Mouse (Mus musculus) lung, postnatal 25 days (tissue): ENCODE data around the gene Zdhhc6.

ENCODE experiments used
- DNase-seq: peaks from one replicate; pipeline ENCODE4 v3.0.0; 2022; ENCODE audit warnings: low spot score

Zdhhc6 gene

DNA sequence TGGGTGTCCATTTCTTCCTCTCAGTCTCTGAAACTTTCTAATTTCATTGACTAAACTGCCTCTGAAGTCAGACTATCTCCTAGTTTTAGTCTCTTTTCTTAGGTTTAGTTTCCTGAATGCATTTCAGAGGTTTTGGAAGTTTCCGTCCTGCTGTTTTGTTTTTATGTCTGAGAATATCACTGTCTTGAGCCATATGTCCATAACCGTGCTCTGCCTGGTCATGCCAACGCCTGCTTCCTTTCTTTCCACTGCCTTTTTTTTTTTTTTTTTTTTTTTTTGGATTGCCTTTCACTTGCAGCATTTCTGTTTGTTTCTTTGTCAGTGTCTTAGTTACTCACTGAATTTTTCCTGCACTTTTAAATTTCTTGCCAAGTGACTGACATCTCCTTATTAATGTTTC, 15.3 kb downstream of the Zdhhc6 start:
- DNase-seq: no peak

GRCm38 (mm10) chr19:55299378-55299777, 16.5 kb downstream of the Zdhhc6 start:
- no peak for DNase-seq

DNA sequence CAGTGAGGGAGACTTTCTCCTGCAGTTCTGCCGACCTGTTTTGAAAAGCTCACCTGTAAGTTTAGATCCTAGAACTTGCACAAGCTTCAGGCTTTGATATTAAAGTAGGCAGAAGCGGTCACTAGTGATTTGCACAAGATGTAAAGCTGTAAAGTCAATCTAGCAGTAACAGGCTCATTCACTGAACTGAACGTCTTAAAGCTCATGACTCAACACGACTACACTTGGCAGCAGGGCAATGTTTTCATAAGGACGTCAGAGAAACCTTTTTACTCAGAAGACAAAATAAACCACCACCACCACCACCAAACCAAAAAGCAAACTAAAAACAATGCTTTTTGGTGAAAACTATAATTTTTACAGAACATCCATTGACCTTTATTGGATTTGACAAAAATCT, 17.9 kb downstream of the Zdhhc6 start:
- DNase-seq: no peak

- no peak for DNase-seq
Measured at GRCm38 (mm10) chr19:55297489-55297888, 18.3 kb downstream of the Zdhhc6 start.

- no peak for DNase-seq
Measured at GRCm38 (mm10) chr19:55296301-55296700, 19.5 kb downstream of the Zdhhc6 start.

GRCm38 (mm10) chr19:55295556-55295955, 20.3 kb downstream of the Zdhhc6 start:
- DNase-seq: no peak

DNA sequence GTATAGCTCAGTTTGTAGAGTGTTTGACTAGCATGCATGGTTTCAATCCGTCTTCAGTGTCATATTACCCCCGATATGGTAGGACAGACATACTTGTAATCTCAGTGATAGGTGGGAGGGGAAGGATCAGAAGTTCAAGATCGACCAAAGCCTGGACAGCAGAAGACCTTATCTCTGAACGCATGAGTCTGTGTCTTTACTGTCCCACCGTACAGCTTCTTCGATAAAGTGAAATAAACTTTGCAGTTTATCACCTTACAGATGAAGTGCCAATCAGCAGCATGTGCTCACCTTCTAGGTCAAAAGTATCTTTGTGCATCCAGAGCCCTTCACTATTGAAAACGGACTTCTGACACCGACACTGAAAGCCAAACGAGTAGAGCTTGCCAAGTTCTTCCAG, 20.8 kb downstream of the Zdhhc6 start:
- DNase-seq: no peak

GRCm38 (mm10) chr19:55293175-55293574, 22.7 kb downstream of the Zdhhc6 start:
- DNase-seq: no peak

DNA sequence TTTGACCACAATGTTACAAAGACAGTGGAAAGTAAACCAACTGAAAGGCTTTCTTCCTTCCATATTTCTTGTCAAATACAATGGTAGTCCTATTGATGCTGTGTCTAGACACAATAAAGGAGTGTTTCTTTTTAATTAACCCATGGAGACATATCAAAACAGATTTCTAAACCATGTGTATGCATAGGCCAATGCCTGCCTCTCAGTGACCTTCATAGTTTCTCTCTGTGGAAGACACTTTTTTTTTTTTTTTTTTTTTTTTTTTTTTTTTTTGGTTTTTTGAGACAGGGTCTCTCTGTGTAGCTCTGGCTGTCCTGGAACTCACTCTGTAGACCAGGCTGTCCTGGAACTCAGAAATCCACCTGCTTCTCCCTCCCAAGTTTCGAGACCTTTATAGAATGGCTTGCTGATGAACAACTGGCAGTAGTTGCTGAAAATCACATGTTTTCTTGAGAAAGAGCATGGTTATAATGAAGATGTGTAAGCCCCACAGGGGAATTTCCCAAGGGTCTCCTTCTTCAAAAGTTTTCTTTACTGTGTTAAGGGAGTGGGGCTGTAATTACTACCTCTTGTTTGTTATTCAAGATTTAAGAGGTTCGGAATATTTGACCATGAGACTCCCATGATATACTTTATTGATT, 23.5 kb downstream of the Zdhhc6 start:
- no peak for DNase-seq

GRCm38 (mm10) chr19:55290621-55291270, 25.1 kb downstream of the Zdhhc6 start:
- no peak for DNase-seq

GRCm38 (mm10) chr19:55288974-55289373, 26.9 kb downstream of the Zdhhc6 start:
- DNase-seq: no peak

DNA sequence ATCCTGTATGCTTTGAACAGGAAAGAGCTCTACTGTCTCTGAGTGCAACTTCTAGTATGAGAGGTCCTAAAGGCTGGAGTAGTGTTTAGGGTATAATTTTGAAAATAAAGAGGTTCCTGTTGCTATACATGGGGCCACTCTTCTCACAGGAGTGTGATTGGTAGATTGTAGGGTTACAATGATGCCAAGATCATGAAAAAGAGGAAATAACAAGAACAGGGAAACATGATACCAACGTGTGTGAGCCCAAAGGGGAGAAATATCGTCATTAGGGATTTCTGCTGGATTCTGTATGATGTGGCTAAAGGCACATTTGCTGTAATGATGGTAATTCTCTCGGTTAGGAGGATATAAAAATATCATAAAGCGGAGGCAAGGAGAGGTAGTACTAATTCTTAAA, 29.8 kb downstream of the Zdhhc6 start:
- DNase-seq: no peak

DNA sequence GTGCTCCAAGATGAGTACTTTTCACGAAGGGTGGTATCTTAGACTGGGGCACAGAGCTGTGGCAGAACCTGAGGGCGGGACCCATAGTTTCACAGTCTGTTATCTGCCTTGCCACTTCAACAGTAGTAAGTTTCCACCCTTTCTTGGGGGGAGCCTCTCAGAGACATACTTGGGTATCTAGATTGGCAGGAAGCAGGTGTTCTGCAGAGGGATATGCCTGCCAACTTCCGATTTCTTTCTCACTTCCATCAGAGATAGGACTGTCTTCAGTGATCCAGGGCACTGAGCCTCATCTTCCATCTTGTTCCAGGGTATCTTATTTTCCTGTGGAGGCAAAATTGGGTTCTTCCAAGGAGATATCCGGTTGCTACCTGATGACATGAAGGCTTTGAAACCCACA, 31.7 kb downstream of the Zdhhc6 start:
- DNase-seq: no peak

GRCm38 (mm10) chr19:55276770-55277169, 39.1 kb downstream of the Zdhhc6 start:
- no peak for DNase-seq

DNA sequence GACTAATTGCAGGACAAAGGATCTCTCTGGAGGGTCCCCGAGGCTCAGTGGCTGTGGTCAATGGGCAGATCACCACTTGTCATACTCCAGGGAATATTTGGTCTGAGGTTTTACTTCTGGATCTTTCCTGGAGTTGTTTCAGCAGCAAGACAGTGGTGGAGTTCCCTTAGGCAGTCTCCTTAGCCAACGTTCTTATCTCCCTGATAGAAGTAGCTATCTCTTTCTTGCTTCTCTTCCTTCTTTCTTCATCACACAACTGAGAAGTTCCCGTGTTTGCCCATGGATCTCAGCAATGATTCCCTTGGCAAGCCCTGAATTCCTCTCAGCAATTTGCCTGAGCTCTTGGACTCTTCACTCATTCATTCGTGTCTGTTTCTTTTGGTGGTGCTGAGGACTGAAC, 39.7 kb downstream of the Zdhhc6 start:
- no peak for DNase-seq

- DNase-seq: no peak
Measured at GRCm38 (mm10) chr19:55273340-55273739, 42.5 kb downstream of the Zdhhc6 start.

DNA sequence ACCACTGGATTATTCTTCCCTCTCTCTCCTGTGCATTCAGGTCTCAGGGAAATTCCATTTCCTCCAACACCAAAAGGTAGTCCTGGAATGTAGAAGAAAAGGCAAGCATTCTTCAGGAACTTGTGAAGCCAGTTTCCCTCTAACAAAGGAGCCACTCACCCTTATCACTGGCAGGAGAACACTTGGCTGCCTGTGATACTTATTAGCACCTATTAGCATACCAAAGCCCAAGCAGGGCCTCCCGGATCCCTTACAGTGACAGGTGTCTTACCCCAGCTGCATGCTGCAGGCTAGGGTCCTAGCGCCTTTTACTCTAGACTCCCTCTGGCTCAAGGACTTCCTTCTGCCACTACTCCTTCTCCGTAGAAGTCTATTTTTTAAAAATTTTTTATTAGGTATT, 44.4 kb downstream of the Zdhhc6 start:
- DNase-seq: peak; percentile 62

DNA sequence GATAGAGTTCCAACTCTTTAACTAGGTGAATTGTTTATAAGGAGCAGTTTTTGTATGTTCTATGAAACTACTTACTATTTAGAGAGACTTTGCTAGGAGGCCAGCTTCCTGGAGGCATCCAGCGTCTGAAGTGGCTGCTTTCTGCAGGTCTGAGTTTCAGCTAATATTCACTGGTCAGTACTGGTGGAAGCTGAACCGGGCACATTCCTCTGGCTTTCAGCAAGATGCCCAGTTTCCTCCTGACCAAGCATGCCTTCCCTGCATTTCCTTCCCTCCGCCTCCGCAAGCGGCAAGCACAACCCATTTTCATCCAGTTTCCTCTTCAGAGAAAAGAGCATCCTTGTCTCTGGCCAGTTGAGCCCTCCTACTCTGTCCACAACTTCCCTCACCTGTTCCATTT, 46.8 kb downstream of the Zdhhc6 start:
- no peak for DNase-seq

DNA sequence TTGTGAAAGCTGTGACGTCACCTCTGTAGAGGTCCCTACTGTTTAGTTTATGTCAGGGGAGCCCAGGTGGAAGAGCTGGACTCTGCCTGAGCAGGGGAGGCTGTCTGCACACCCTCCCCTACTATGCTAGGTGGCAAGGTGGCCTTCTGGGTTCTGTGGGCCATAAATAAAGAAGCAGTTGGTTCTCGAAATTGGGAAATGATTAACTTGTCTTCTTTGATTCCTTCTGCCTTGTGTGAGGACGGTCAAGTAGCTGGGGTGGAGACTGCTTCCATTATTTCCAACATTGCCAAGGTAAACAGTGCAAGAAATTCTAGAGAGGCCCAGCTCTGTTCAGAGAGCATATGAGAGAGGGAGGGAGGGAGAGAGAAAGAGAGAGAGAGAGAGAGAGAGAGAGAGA, 47.7 kb downstream of the Zdhhc6 start:
- DNase-seq: peak; percentile 60

DNA sequence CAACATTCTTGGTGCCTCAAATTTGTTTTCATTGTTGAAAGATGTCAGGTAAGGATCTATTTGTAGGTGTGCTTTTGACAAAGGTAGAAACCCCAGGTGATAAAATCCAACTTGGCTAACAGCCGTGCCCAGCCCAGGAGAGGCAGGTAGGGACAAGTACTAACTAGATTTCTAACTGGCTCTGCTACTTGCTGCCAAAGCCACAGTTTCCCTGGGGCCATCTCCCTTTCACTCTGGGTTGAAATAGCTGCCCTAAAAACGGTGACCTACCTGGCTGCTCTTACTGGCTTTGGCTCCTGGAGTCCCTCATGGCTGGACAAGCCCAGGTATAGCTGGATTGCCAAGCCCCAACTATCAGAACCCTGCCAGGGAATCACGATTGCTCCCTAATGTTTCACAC, 49.0 kb downstream of the Zdhhc6 start:
- no peak for DNase-seq

DNA sequence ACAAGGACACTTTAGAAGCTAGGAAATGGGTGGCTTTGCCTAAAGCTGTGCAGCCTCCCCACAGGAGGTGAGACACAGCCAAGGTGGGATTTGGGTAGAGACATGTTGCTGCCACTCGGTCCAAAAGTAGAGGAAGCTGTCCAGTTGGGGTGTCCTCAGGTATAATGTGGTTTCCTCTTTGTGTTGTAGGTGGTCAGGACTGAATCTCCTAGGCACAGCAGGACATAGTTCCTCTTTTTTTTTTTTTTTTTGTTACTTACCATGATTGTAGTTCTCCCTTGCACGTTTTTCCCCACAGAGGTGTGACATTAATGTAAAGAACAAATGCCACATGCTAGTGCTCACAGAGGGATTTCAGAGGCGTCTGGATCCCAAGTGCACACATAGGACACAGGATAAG, 50.6 kb downstream of the Zdhhc6 start:
- no peak for DNase-seq

DNA sequence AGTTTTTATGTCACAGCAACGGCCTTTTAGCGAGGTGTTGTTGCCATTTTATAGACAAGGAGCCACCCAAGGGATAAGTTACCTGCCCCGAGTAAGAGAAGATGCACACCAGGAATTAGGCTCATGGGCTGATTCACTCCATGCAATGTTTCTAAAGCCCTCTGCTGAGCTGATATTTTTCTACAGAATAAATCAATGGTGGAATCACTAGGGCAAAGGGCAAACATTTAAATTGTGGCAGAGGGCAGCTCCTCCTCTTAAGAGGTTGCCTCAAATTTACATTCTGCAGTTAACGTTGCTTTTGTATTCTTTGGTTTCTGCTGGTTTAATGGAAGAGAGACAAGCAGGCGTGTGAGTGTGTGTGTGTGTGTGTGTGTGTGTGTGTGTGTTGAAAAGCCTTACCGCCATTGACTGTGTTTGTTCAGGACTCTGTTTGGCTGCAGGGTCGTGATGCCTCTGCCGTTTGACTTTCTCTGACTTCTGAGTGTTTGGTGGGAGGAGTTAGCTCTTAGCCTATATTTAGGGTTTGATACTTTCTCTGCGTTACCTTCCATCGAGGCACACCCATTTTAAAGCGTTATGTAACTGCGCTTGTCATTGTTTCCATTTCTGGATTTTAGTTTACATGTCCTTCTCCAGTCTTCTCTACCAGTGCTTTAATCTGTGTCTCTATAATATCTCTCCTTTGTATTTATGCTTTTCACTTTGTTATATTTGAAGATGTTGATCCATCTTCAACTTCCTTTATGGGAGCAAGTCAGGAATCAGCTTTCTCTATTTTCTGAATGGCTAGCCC, 55.2 kb downstream of the Zdhhc6 start:
- no peak for DNase-seq

- DNase-seq: no peak
Measured at GRCm38 (mm10) chr19:55258514-55258913, 57.3 kb downstream of the Zdhhc6 start.
